Mouse (Mus musculus) spleen, adult 2 months (tissue): ENCODE measurements around the gene Chst1.

ENCODE experiments used
- CTCF ChIP-seq: fragments of 200-500 bp; IDR thresholded peaks from 2 replicates; pipeline ENCODE4 v1.5.1; 2011; ENCODE audit warnings: mild to moderate bottlenecking, inconsistent platforms; ENCODE audit not compliant: insufficient read depth, insufficient read length, insufficient replicate concordance; ENCODE audit errors: extremely low read depth
- POLR2A ChIP-seq: fragments of 200-500 bp; IDR thresholded peaks from 2 replicates; pipeline ENCODE4 v1.6.1; 2011; ENCODE audit warnings: low read depth, low read length, inconsistent platforms

DNA sequence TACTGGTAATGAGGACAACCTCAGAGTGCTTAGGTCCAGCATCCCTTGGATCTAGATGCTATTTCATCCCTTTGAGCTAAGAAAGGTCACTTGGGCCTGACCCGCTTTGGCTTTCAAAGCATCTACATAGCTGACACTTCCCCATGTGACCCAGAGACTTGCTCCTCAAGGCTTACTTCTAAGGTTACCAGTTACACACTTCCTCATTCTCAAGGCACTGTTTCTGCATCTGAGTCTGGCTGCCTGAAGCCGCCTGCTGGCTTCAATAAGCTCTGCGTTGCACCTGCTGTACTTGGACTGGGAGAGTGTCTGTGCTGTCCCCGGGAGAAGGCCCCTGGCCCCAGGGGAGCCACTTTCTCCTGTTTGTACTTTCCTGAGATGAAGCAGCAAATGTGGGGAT, 36.6 kb upstream of the Chst1 start:
- TF ChIP-seq CTCF, result no peak
- no peak for TF ChIP-seq POLR2A
